Comparison of ENCODE assay signal across 9 mouse cellular contexts in genomic region chr5:43837372-43837771, GRCm38 (mm10). TPM values are rescaled to one million over a fixed set of nuclear protein-coding genes. Genes with fewer than 3 reads are reported as not detected.
DNase-seq lines count a peak whose midpoint lies in the region; ATAC-seq and TF ChIP-seq lines count a peak whose summit lies in the region.
"Had no signal": no experiment of that assay in that cellular context is flagged by ENCODE, and none has a peak within 500 bp of the region (broad histone marks: within the 10 kb centered on the region; RNA-seq: fewer than 3 reads in every experiment).

No protein-coding gene starts in this region.

- TF ChIP-seq EP300 in liver, postnatal 0 days (IDR thresholded peaks at IDR 0.05; ENCODE audit: low read depth) = no peak

- H3K4me1 ChIP-seq in midbrain, embryonic 10.5 days = no peaks in the 10 kb centered on the region
- H3K4me1 ChIP-seq in midbrain, embryonic 16.5 days (ENCODE audit: control insufficient read depth, insufficient read depth, low read length) = no peaks in the 10 kb centered on the region
- H3K4me1 ChIP-seq in liver, postnatal 0 days (ENCODE audit: insufficient read depth) = no peaks in the 10 kb centered on the region
- H3K4me1 ChIP-seq: limb, embryonic 13.5 days had no signal

- no peak overlapping the region for H3K27ac ChIP-seq in midbrain, embryonic 10.5 days (replicated peaks)
- H3K27ac ChIP-seq in midbrain, embryonic 16.5 days (ENCODE audit: low read length) = no peak overlapping the region
- H3K27ac ChIP-seq in liver, postnatal 0 days (ENCODE audit: low read depth) = no peak overlapping the region
- H3K27ac ChIP-seq: limb, embryonic 13.5 days had no signal

- H3K36me3 ChIP-seq in midbrain, embryonic 10.5 days = no peaks in the 10 kb centered on the region
- H3K36me3 ChIP-seq in midbrain, embryonic 16.5 days (ENCODE audit: control insufficient read depth, insufficient read depth, low read length) = no peaks in the 10 kb centered on the region
- H3K36me3 ChIP-seq in liver, postnatal 0 days (replicated peaks; ENCODE audit: insufficient read depth, low read length) = no peaks in the 10 kb centered on the region
- H3K36me3 ChIP-seq in splenic B cell, adult 2 months (ENCODE audit: control insufficient read depth, insufficient read depth, low read length, poor library complexity, severe bottlenecking) = no peaks in the 10 kb centered on the region
- H3K36me3 ChIP-seq: limb, embryonic 13.5 days had no signal

- no peaks in the 10 kb centered on the region for H3K9me3 ChIP-seq in midbrain, embryonic 10.5 days (replicated peaks)
- no peaks in the 10 kb centered on the region for H3K9me3 ChIP-seq in midbrain, embryonic 16.5 days (replicated peaks; ENCODE audit: control insufficient read depth, low read length, poor library complexity, severe bottlenecking)
- H3K9me3 ChIP-seq in liver, postnatal 0 days (ENCODE audit: low read length) = no peaks in the 10 kb centered on the region
- H3K9me3 ChIP-seq: limb, embryonic 13.5 days had no signal

- no peak overlapping the region for H3K4me3 ChIP-seq in midbrain, embryonic 10.5 days
- no peak overlapping the region for H3K4me3 ChIP-seq in midbrain, embryonic 16.5 days (ENCODE audit: low read depth, low read length)
- no peak overlapping the region for H3K4me3 ChIP-seq in liver, postnatal 0 days (ENCODE audit: low read depth, low read length)
- H3K4me3 ChIP-seq: limb, embryonic 13.5 days had no signal

- TF ChIP-seq CTCF in liver, postnatal 0 days (IDR thresholded peaks at IDR 0.05; ENCODE audit: low read depth) = peak; percentile 74

- no peak overlapping the region for H3K9ac ChIP-seq in midbrain, embryonic 16.5 days (ENCODE audit: low read depth, low read length)
- H3K9ac ChIP-seq in liver, postnatal 0 days (replicated peaks) = no peak overlapping the region
- H3K9ac ChIP-seq: limb, embryonic 13.5 days had no signal

- H3K27me3 ChIP-seq in midbrain, embryonic 10.5 days (ENCODE audit: low read depth, poor library complexity, severe bottlenecking) = no peaks in the 10 kb centered on the region
- H3K27me3 ChIP-seq in midbrain, embryonic 16.5 days (ENCODE audit: control insufficient read depth, insufficient read depth, low read depth, low read length) = no peaks in the 10 kb centered on the region
- H3K27me3 ChIP-seq in liver, postnatal 0 days (ENCODE audit: insufficient read depth, low read length) = no peaks in the 10 kb centered on the region
- H3K27me3 ChIP-seq in splenic B cell, adult 2 months (ENCODE audit: control insufficient read depth, insufficient read depth, low read length, poor library complexity, severe bottlenecking) = no peaks in the 10 kb centered on the region
- H3K27me3 ChIP-seq: limb, embryonic 13.5 days had no signal

- peak; percentile 26 to 81 for DNase-seq in adrenal gland, adult (ENCODE audit: inconsistent age in 2 of 2, low spot score in 1 of 2)
- DNase-seq in adrenal gland, adult 8-10 months = no peak
- peak; percentile 39 for DNase-seq in midbrain, embryonic 10.5 days (ENCODE audit: low spot score)
- DNase-seq in c-Kit-negative CD71-positive TER-119-positive erythroid progenitor cells, embryonic 14.5 days (ENCODE audit: low read depth, low spot score) = peak; percentile 21
- peak; percentile 35 to 52 for DNase-seq in frontal cortex, postnatal 36 days (ENCODE audit: low spot score in 2 of 2)
- DNase-seq in liver, postnatal 0 days = peak; percentile 44
- DNase-seq in splenic B cell, adult 2 months (ENCODE audit: low read depth, low spot score) = peak; percentile 76

- H3K4me2 ChIP-seq in midbrain, embryonic 16.5 days (ENCODE audit: low read length) = no peak overlapping the region
- H3K4me2 ChIP-seq in liver, postnatal 0 days (ENCODE audit: low read depth, low read length) = no peak overlapping the region
- H3K4me2 ChIP-seq: limb, embryonic 13.5 days had no signal

- no peak for ATAC-seq in midbrain, embryonic 16.5 days
- ATAC-seq in liver, postnatal 0 days = no peak

- WGBS in midbrain, embryonic 10.5 days = 53% methylated on average over 5 of the region's 5 CpGs
- WGBS in midbrain, embryonic 16.5 days = 45% methylated on average over 5 of the region's 5 CpGs
- WGBS in liver, postnatal 0 days (ENCODE audit: insufficient replicate concordance) = 42% methylated on average over 5 of the region's 5 CpGs

RNA-seq across cellular contexts. Expression of gene Fbxl5, which starts 15.9 kb away (rescaled TPM):
- 10 to 100 TPM; 66.6 to 95.2 (median 83.9) TPM for total RNA-seq in adrenal gland, adult 8-10 months (2022)
- 57.4 and 62.4 TPM in 2 replicates for polyA plus RNA-seq in midbrain, embryonic 10.5 days (2016; fragmentation: Nextera tagmentation; extraction: Ambion mirVana)
- 84.5 and 85.1 TPM in 2 replicates for polyA plus RNA-seq in midbrain, embryonic 16.5 days (2015; fragmentation: Nextera tagmentation; extraction: Ambion mirVana)
- 15.9 and 16.5 TPM in 2 replicates for polyA plus RNA-seq in liver, postnatal 0 days (2015; fragmentation: Nextera tagmentation; extraction: Ambion mirVana)

RNA-seq across cellular contexts. Expression of gene Bst1, which starts 18.7 kb away (rescaled TPM):
- 1 to 10 TPM; 1.3 to 2.7 (median 1.8) TPM for total RNA-seq in adrenal gland, adult 8-10 months (2022)
- polyA plus RNA-seq in midbrain, embryonic 10.5 days (2016; fragmentation: Nextera tagmentation; extraction: Ambion mirVana) = not detected in 2 replicates
- 0.06 TPM in 1 of 2 replicates, not detected in the other for polyA plus RNA-seq in midbrain, embryonic 16.5 days (2015; fragmentation: Nextera tagmentation; extraction: Ambion mirVana)
- polyA plus RNA-seq in liver, postnatal 0 days (2015; fragmentation: Nextera tagmentation; extraction: Ambion mirVana) = 3.1 TPM in 2 replicates

RNA-seq across cellular contexts. Expression of gene Cd38, which starts 31.0 kb away (rescaled TPM):
- 10 to 100 TPM; 10.0 to 18.3 (median 12.8) TPM for total RNA-seq in adrenal gland, adult 8-10 months (2022)
- 6.4 and 6.6 TPM in 2 replicates for polyA plus RNA-seq in midbrain, embryonic 10.5 days (2016; fragmentation: Nextera tagmentation; extraction: Ambion mirVana)
- polyA plus RNA-seq in midbrain, embryonic 16.5 days (2015; fragmentation: Nextera tagmentation; extraction: Ambion mirVana) = 1.9 and 2.4 TPM in 2 replicates
- 18.6 and 20.5 TPM in 2 replicates for polyA plus RNA-seq in liver, postnatal 0 days (2015; fragmentation: Nextera tagmentation; extraction: Ambion mirVana)
